Mouse (Mus musculus): ENCODE measurements around the gene Bmi1. TPM values are rescaled to one million over a fixed set of nuclear protein-coding genes. Genes with fewer than 3 reads are reported as not detected.

The Bmi1 gene
- 34.7 and 44.1 TPM in 2 replicates for polyA plus RNA-seq (2014; fragmentation: Nextera tagmentation; extraction: Ambion mirVana)

DNA sequence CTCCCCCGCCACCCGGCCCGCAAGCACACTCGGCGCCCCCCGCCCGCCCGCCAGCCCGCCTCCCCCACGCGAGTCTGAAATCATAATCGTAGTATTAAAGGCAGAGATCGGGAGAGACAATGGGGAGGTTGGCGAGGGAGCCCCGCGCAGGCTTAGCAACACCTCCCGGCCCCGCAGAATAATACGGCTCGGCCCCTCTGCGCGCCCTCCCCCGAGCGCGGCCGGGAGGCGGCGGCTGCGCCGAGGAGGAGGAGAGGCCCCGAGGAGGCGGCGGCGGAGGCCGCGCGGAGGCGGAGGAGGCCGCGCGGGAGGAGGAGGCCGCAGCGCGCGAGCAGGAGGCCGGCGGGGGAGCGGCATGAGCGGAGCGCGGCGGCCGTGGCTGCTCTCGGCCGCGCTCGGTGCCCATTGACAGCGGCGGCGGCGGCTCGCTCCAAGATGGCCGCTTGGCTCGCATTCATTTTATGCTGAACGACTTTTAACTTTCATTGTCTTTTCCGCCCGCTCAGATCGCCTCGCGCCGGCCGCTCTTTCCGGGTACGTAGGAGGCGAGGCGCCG lies at the start of gene Bmi1:
Gene Bmi1 (plus strand): TSS at position 83 of the 556 bp plus-strand sequence.
- Histone ChIP-seq H3K9ac (ENCODE audit: low read depth, low read length) (peak within 1 kb of the TSS; percentile 91), H3K4me2 (replicated peaks; ENCODE audit: low read depth, low read length) (peak within 1 kb of the TSS; percentile 81), H3K9me3 (ENCODE audit: control insufficient read depth, low read length) (no peaks in the 10 kb centered on the region), H3K4me1 (ENCODE audit: control insufficient read depth, insufficient read depth, low read length) (peaks cover 20% of the 10 kb centered on the region; the same call in 1 of the 2 replicates), H3K36me3 (ENCODE audit: control insufficient read depth, insufficient read depth, low read length) (peaks cover under 1% of the 10 kb centered on the region; the same call in 1 of the 2 replicates), H3K4me3 (ENCODE audit: low read length) (peak within 1 kb of the TSS; percentile 84), H3K27me3 (ENCODE audit: control insufficient read depth, insufficient read depth, low read length) (peaks cover 4% of the 10 kb centered on the region; the same call in 1 of the 2 replicates), H3K27ac (ENCODE audit: low read depth, low read length) (peak within 1 kb of the TSS; percentile 93)
- ATAC-seq (ENCODE audit: low FRiP score, low TSS enrichment), result peak; percentile 80
- under 1% methylated on average over 47 of the region's 77 CpGs for WGBS

DNA sequence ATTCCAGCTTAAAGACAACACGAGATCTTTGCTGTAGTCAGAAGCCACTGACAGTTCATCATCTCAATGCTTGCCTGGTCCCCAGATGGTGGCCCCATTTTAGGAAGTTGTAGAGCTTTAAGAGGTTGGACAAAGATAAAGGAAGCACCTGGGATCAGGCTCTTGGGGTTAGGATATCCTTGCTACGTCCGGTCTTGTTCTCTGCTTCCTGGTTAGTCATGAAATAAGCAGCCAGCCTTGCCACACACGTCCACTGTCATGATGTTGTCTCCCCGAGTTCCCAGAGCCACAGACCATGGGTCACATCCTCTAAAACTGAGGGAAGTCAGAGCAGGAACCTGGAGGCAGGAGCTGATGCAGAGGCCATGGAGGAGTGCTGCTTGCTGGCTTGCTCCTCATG lies 46.3 kb upstream of the Bmi1 start:
- Histone ChIP-seq H3K36me3 (ENCODE audit: control insufficient read depth, insufficient read depth, low read length) (no peaks in the 10 kb centered on the region), H3K27ac (ENCODE audit: low read depth, low read length) (no peak overlapping the region), H3K4me1 (ENCODE audit: control insufficient read depth, insufficient read depth, low read length) (no peaks in the 10 kb centered on the region), H3K9me3 (ENCODE audit: control insufficient read depth, low read length) (no peaks in the 10 kb centered on the region), H3K9ac (ENCODE audit: low read depth, low read length) (no peak overlapping the region), H3K27me3 (ENCODE audit: control insufficient read depth, insufficient read depth, low read length) (no peaks in the 10 kb centered on the region), H3K4me2 (replicated peaks; ENCODE audit: low read depth, low read length) (no peak overlapping the region), H3K4me3 (ENCODE audit: low read length) (no peak overlapping the region)
- ATAC-seq (ENCODE audit: low FRiP score, low TSS enrichment), result no peak
- WGBS, result 78% methylated on average over 5 of the region's 5 CpGs

DNA sequence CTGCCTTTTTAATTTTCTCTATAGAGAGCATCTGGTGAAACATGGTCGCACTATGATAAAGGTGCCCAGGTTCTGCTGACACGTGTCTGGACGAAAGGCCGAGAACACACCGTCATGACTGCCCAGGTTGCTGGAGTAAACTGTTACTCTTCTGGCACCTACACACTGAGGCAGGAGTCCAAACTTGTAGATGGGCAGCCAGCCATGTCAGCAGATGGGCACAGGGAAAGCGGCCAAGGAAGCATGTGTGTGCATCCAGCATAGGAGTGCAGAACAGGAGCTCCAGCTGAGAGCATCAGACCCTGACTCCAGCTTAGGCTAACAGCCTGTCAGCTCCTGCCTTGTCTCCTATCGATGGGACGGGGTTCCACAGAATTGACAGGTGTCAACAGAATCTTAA lies 41.8 kb upstream of the Bmi1 start:
- Histone ChIP-seq H3K4me1 (ENCODE audit: control insufficient read depth, insufficient read depth, low read length) (no peaks in the 10 kb centered on the region), H3K4me2 (replicated peaks; ENCODE audit: low read depth, low read length) (no peak overlapping the region), H3K36me3 (ENCODE audit: control insufficient read depth, insufficient read depth, low read length) (no peaks in the 10 kb centered on the region), H3K9me3 (ENCODE audit: control insufficient read depth, low read length) (no peaks in the 10 kb centered on the region), H3K27ac (ENCODE audit: low read depth, low read length) (no peak overlapping the region), H3K9ac (ENCODE audit: low read depth, low read length) (no peak overlapping the region), H3K4me3 (ENCODE audit: low read length) (no peak overlapping the region), H3K27me3 (ENCODE audit: control insufficient read depth, insufficient read depth, low read length) (no peaks in the 10 kb centered on the region)
- ATAC-seq (ENCODE audit: low FRiP score, low TSS enrichment), result no peak
- 89% methylated on average over 8 of the region's 8 CpGs for WGBS

- Histone ChIP-seq H3K4me2 (replicated peaks; ENCODE audit: low read depth, low read length) (no peak overlapping the region), H3K4me1 (ENCODE audit: control insufficient read depth, insufficient read depth, low read length) (no peaks in the 10 kb centered on the region), H3K4me3 (ENCODE audit: low read length) (no peak overlapping the region), H3K9me3 (ENCODE audit: control insufficient read depth, low read length) (no peaks in the 10 kb centered on the region), H3K27ac (ENCODE audit: low read depth, low read length) (no peak overlapping the region), H3K9ac (ENCODE audit: low read depth, low read length) (no peak overlapping the region), H3K36me3 (ENCODE audit: control insufficient read depth, insufficient read depth, low read length) (no peaks in the 10 kb centered on the region), H3K27me3 (ENCODE audit: control insufficient read depth, insufficient read depth, low read length) (no peaks in the 10 kb centered on the region)
- WGBS, result 85% methylated on average over 4 of the region's 4 CpGs
- no peak for ATAC-seq (ENCODE audit: low FRiP score, low TSS enrichment)
Observed at GRCm38 (mm10) chr2:18648563-18648962, 28.3 kb upstream of the Bmi1 start.

DNA sequence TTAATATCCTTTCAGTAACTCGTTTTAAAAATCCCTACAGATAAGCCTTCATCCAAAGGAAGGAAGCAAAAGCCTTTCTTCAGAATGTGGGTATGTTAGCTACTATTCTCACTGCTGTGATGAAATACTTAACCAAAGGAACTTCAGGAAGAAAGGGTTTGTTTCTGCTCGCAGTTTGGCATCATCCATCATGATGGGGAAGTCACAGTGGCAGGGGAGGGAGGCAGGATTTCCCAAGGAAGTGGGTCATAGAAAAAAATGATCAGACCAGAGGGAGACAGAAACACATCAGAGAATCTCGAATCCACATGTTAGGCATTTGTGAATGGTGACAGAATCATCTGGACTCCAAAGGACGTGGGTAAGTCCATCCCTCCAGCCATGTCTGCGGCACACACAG lies 22.0 kb upstream of the Bmi1 start:
- Histone ChIP-seq H3K4me1 (ENCODE audit: control insufficient read depth, insufficient read depth, low read length) (no peaks in the 10 kb centered on the region), H3K4me3 (ENCODE audit: low read length) (no peak overlapping the region), H3K4me2 (replicated peaks; ENCODE audit: low read depth, low read length) (no peak overlapping the region), H3K36me3 (ENCODE audit: control insufficient read depth, insufficient read depth, low read length) (no peaks in the 10 kb centered on the region), H3K27ac (ENCODE audit: low read depth, low read length) (no peak overlapping the region), H3K9me3 (ENCODE audit: control insufficient read depth, low read length) (no peaks in the 10 kb centered on the region), H3K9ac (ENCODE audit: low read depth, low read length) (no peak overlapping the region), H3K27me3 (ENCODE audit: control insufficient read depth, insufficient read depth, low read length) (no peaks in the 10 kb centered on the region)
- no peak for ATAC-seq (ENCODE audit: low FRiP score, low TSS enrichment)
- WGBS, result 69% methylated on average over 5 of the region's 5 CpGs

DNA sequence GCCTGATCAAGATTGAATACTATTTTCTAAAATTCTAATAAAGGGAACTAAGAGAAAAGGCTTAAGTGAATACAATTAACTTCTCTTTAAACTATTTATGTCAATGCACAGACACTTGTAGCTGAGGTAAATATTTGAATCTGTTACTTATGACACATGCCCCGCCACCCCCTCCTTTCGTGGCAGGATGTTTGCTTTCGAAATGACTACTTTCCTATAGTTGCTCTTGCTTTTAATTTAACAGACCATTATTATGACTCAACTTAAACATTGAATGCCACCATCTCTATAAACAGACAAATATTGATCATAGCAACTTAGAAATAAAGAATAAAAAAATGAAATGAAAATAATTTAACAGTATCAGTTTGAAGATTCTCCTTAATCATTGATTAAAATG lies 12.8 kb upstream of the Bmi1 start:
- H3K36me3 ChIP-seq (ENCODE audit: control insufficient read depth, insufficient read depth, low read length), result no peaks in the 10 kb centered on the region
- H3K9me3 ChIP-seq (ENCODE audit: control insufficient read depth, low read length), result no peaks in the 10 kb centered on the region
- H3K4me1 ChIP-seq (ENCODE audit: control insufficient read depth, insufficient read depth, low read length), result no peaks in the 10 kb centered on the region
- no peak overlapping the region for H3K27ac ChIP-seq (ENCODE audit: low read depth, low read length)
- no peak for ATAC-seq (ENCODE audit: low FRiP score, low TSS enrichment)
- no peak overlapping the region for H3K9ac ChIP-seq (ENCODE audit: low read depth, low read length)
- H3K27me3 ChIP-seq (ENCODE audit: control insufficient read depth, insufficient read depth, low read length), result no peaks in the 10 kb centered on the region
- H3K4me2 ChIP-seq (replicated peaks; ENCODE audit: low read depth, low read length), result no peak overlapping the region
- H3K4me3 ChIP-seq (ENCODE audit: low read length), result no peak overlapping the region
- 91% methylated on average over 3 of the region's 3 CpGs for WGBS

DNA sequence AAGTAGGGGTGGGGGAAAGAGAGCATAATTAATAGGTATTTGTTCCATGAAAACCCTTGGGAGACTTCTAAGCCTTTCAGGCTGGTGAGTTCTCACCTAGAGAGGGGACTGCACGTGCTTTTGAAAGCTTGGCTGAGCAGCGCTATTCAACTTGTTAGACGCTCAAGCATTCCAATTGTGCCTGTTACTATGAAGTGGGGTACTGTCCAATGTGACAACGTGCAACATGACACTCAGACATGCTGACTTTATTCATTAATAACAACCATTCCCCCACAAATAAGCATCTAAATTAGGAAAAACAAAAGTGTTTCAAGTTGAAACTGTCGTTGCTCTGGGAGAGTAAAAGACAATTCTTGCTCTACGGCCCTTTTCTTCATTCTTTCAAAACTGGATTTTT lies 5.8 kb upstream of the Bmi1 start:
- ATAC-seq (ENCODE audit: low FRiP score, low TSS enrichment), result no peak
- WGBS, result 26% methylated on average over 6 of the region's 6 CpGs
- Histone ChIP-seq H3K36me3 (ENCODE audit: control insufficient read depth, insufficient read depth, low read length) (no peaks in the 10 kb centered on the region), H3K27ac (ENCODE audit: low read depth, low read length) (no peak overlapping the region), H3K4me2 (replicated peaks; ENCODE audit: low read depth, low read length) (0 out of 2 replicates have a peak overlapping the region, but pooled peaks have one; percentile 2), H3K4me1 (ENCODE audit: control insufficient read depth, insufficient read depth, low read length) (peaks cover 7% of the 10 kb centered on the region; the same call in 1 of the 2 replicates), H3K9me3 (ENCODE audit: control insufficient read depth, low read length) (no peaks in the 10 kb centered on the region), H3K9ac (ENCODE audit: low read depth, low read length) (no peak overlapping the region), H3K4me3 (ENCODE audit: low read length) (0 out of 2 replicates have a peak overlapping the region, but pooled peaks have one; percentile 6), H3K27me3 (ENCODE audit: control insufficient read depth, insufficient read depth, low read length) (peaks cover 3% of the 10 kb centered on the region; the same call in 1 of the 2 replicates)

DNA sequence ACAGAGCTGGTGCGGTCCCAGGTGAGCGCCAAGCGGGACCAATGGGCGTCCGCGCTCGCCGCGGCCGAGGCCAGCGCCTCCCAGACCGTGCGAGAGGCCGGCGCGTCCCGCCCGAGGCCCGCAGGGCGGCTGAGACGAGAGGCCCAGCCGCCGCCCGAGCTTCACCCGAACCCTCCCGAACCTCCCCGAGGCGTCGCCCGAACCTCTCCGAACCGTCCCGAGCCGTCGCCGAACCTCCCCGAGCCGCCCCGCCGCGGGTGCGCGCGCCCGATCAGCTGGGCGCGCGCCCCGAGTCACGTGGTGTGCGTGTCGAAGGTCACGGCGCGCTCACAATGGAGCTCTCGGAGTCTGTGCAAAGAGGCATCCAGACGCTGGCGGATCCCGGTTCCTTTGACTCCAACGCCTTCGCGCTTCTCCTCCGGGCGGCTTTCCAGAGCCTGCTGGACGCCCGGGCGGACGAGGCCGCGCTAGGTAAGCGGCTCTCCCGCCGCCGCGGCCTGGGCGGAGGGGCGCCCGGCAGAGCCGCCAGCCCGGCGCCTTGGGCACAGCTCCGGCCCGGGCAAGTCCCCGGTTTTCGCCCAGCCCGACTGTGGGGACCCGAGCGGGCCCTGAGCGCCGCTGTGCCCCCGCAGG lies 4.6 kb upstream of the Bmi1 start, which contains the start of gene Commd3:
Gene Commd3 (plus strand): TSS at position 252 of the 633 bp plus-strand sequence.
- peak within 1 kb of the TSS; percentile 88 for H3K4me3 ChIP-seq (ENCODE audit: low read length)
- no peaks in the 10 kb centered on the region for H3K9me3 ChIP-seq (ENCODE audit: control insufficient read depth, low read length)
- peaks cover 7% of the 10 kb centered on the region; the same call in 1 of the 2 replicates for H3K4me1 ChIP-seq (ENCODE audit: control insufficient read depth, insufficient read depth, low read length)
- peak within 1 kb of the TSS; percentile 98 for H3K9ac ChIP-seq (ENCODE audit: low read depth, low read length)
- peak within 1 kb of the TSS; percentile 98 for H3K27ac ChIP-seq (ENCODE audit: low read depth, low read length)
- peak; percentile 89 for ATAC-seq (ENCODE audit: low FRiP score, low TSS enrichment)
- peaks cover 3% of the 10 kb centered on the region; the same call in 1 of the 2 replicates for H3K27me3 ChIP-seq (ENCODE audit: control insufficient read depth, insufficient read depth, low read length)
- 0% methylated on average over 90 of the region's 91 CpGs for WGBS
- no peaks in the 10 kb centered on the region for H3K36me3 ChIP-seq (ENCODE audit: control insufficient read depth, insufficient read depth, low read length)
- peak within 1 kb of the TSS; percentile 75 for H3K4me2 ChIP-seq (replicated peaks; ENCODE audit: low read depth, low read length)

DNA sequence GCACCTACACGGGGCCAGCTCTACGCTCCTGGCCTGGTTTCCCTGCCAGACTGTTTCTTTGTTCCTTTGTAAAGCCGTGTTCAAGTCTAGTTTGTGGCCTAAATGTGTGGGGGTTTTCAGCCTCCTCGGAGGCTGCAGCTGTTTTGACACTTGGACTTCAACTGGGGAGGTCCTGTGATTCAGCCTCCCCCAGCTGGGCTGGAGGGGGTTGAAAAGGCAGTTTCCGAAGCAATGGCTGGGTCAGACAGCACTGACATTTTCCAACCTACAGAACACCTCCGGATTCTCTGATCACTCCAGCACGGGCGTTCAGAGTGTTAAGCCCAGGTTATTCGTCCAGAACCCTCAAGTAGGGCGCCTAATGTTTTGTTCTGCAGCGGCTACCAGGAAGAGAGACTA lies 4.1 kb upstream of the Bmi1 start:
- H3K9ac ChIP-seq (ENCODE audit: low read depth, low read length), result peak overlapping the region; percentile 98
- H3K4me2 ChIP-seq (replicated peaks; ENCODE audit: low read depth, low read length), result peak overlapping the region; percentile 75
- WGBS, result under 1% methylated on average over 11 of the region's 11 CpGs
- no peaks in the 10 kb centered on the region for H3K9me3 ChIP-seq (ENCODE audit: control insufficient read depth, low read length)
- peak overlapping the region; percentile 98 for H3K27ac ChIP-seq (ENCODE audit: low read depth, low read length)
- H3K36me3 ChIP-seq (ENCODE audit: control insufficient read depth, insufficient read depth, low read length), result no peaks in the 10 kb centered on the region
- peaks cover 7% of the 10 kb centered on the region; the same call in 1 of the 2 replicates for H3K4me1 ChIP-seq (ENCODE audit: control insufficient read depth, insufficient read depth, low read length)
- H3K27me3 ChIP-seq (ENCODE audit: control insufficient read depth, insufficient read depth, low read length), result peaks cover 3% of the 10 kb centered on the region; the same call in 1 of the 2 replicates
- no peak for ATAC-seq (ENCODE audit: low FRiP score, low TSS enrichment)
- peak overlapping the region; percentile 88 for H3K4me3 ChIP-seq (ENCODE audit: low read length)
